Mouse (Mus musculus) central nervous system, embryonic 11.5 days (tissue): ENCODE data around the gene Ccdc50. TPM values are rescaled to one million over a fixed set of nuclear protein-coding genes. Genes with fewer than 3 reads are reported as not detected.

Source experiments
- polyA plus RNA-seq: library from polyadenylated mRNA; depleted of rRNA; stranded (reverse); fragments of >200 nt; gene quantifications from 2 replicates; pipeline ENCODE4 v1.2.3, GENCODE M21; 2012; rRNA removed

The Ccdc50 gene
- polyA plus RNA-seq, result 56.1 and 61.1 TPM in 2 replicates

GRCm38 (mm10) chr16:27388761-27389451 lies at the start of gene Ccdc50:
Ccdc50 (plus strand) TSS chr16:27388869.

GRCm38 (mm10) chr16:27370191-27370590 lies 18.5 kb upstream of the Ccdc50 start, which contains the start of gene Uts2b:
Uts2b (minus strand) TSS chr16:27370239.

Other genes with a start within 250 kb of the Ccdc50 start
- not detected in 2 replicates for gene Ostn, start 81.4 kb upstream of the Ccdc50 start, polyA plus RNA-seq
- gene Uts2b, start 18.6 kb upstream of the Ccdc50 start, polyA plus RNA-seq, result 0.16 and 0.86 TPM in 2 replicates